Comparison of ENCODE assay signal across 7 mouse cellular contexts in the genomic region with DNA sequence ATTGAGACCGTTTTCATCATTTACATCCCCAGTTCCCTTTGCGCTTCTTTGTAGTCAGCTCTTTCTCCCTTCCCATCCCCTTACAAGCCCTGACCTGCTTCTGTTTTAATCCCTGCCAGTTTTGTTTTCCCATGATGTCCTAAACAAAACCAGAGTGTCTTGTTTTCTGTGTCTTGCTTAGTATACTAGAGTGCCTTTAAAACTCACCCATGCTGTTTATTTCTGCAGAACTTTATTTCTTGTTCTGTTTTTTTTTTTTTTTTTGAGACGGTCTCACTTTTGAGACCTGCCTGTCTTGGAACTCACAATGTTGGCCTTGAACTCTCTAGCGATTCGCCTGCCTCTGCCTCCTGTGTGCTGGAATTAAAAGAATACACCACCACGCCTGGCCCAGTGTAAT. TPM values are rescaled to one million over a fixed set of nuclear protein-coding genes. Genes with fewer than 3 reads are reported as not detected.
A peak's percentile ranks its signal among the peaks of the same experiment; 100 is the strongest.
DNase-seq lines count a peak whose midpoint lies in the region; ATAC-seq lines count a peak whose summit lies in the region.

No protein-coding gene starts in this region.

- peaks cover 13% of the 10 kb centered on the region for H3K4me1 ChIP-seq in lung, embryonic 16.5 days (replicated peaks; ENCODE audit: control insufficient read depth, insufficient read depth, low read length)
- peaks cover 11% of the 10 kb centered on the region; the same call in 1 of the 2 replicates for H3K4me1 ChIP-seq in embryonic facial prominence, embryonic 15.5 days
- peaks cover 8% of the 10 kb centered on the region for H3K4me1 ChIP-seq in limb, embryonic 11.5 days (ENCODE audit: control insufficient read depth, insufficient read depth, low read length)
- H3K4me1 ChIP-seq in stomach, embryonic 14.5 days (ENCODE audit: control insufficient read depth, insufficient read depth, low read length): peaks cover 8% of the 10 kb centered on the region; the same call in 1 of the 2 replicates

- peak overlapping the region; percentile 82 for H3K4me3 ChIP-seq in lung, embryonic 16.5 days (ENCODE audit: low read length)
- H3K4me3 ChIP-seq in embryonic facial prominence, embryonic 15.5 days (replicated peaks): peak overlapping the region; percentile 79
- peak overlapping the region; percentile 79 for H3K4me3 ChIP-seq in limb, embryonic 11.5 days (ENCODE audit: low read depth, low read length)
- peak overlapping the region; percentile 70 for H3K4me3 ChIP-seq in stomach, embryonic 14.5 days (ENCODE audit: low read depth, low read length)

- peak overlapping the region; percentile 89 for H3K9ac ChIP-seq in lung, embryonic 16.5 days (ENCODE audit: low read length)
- peak overlapping the region; percentile 53 for H3K9ac ChIP-seq in embryonic facial prominence, embryonic 15.5 days
- H3K9ac ChIP-seq in limb, embryonic 11.5 days (ENCODE audit: low read length): peak overlapping the region; percentile 85
- H3K9ac ChIP-seq in stomach, embryonic 14.5 days (replicated peaks; ENCODE audit: low read depth, low read length): peak overlapping the region; percentile 73

- no peaks in the 10 kb centered on the region for H3K27me3 ChIP-seq in lung, embryonic 16.5 days (ENCODE audit: control insufficient read depth, insufficient read depth, low read depth, low read length)
- H3K27me3 ChIP-seq in embryonic facial prominence, embryonic 15.5 days: no peaks in the 10 kb centered on the region
- H3K27me3 ChIP-seq in limb, embryonic 11.5 days (ENCODE audit: control insufficient read depth, insufficient read depth, low read length): no peaks in the 10 kb centered on the region
- no peaks in the 10 kb centered on the region for H3K27me3 ChIP-seq in stomach, embryonic 14.5 days (ENCODE audit: control insufficient read depth, insufficient read depth, low read length)

- ATAC-seq in lung, embryonic 16.5 days (ENCODE audit: low read depth): no peak
- ATAC-seq in embryonic facial prominence, embryonic 15.5 days (ENCODE audit: insufficient number of reproducible peaks, low FRiP score, low TSS enrichment, low read depth): no peak
- no peak for ATAC-seq in limb, embryonic 11.5 days (ENCODE audit: insufficient number of reproducible peaks, low FRiP score, low TSS enrichment, low read depth)
- no peak for ATAC-seq in stomach, embryonic 14.5 days (ENCODE audit: insufficient number of reproducible peaks, insufficient read depth, low FRiP score, low read depth)

- no peak for DNase-seq in lung, postnatal 4 days
- DNase-seq in limb, embryonic 11.5 days (ENCODE audit: low spot score): no peak
- DNase-seq in cerebellum, postnatal 14 days: no peak
- no peak for DNase-seq in thymus, adult 18-20 months

- H3K36me3 ChIP-seq in lung, embryonic 16.5 days (ENCODE audit: control insufficient read depth, insufficient read depth, low read length): peaks cover 3% of the 10 kb centered on the region; the same call in 1 of the 2 replicates
- no peaks in the 10 kb centered on the region for H3K36me3 ChIP-seq in embryonic facial prominence, embryonic 15.5 days
- H3K36me3 ChIP-seq in limb, embryonic 11.5 days (ENCODE audit: control insufficient read depth, insufficient read depth, low read length): peaks cover 4% of the 10 kb centered on the region
- peaks cover 6% of the 10 kb centered on the region for H3K36me3 ChIP-seq in stomach, embryonic 14.5 days (ENCODE audit: control insufficient read depth, insufficient read depth, low read length)

- peak overlapping the region; percentile 87 for H3K27ac ChIP-seq in lung, embryonic 16.5 days (ENCODE audit: low read length)
- peak overlapping the region; percentile 92 for H3K27ac ChIP-seq in embryonic facial prominence, embryonic 15.5 days (replicated peaks)
- H3K27ac ChIP-seq in limb, embryonic 11.5 days (replicated peaks; ENCODE audit: low read depth, low read length): peak overlapping the region; percentile 64; the same call in 1 of the 2 replicates
- H3K27ac ChIP-seq in stomach, embryonic 14.5 days (ENCODE audit: low read length): peak overlapping the region; percentile 84

- no peaks in the 10 kb centered on the region for H3K9me3 ChIP-seq in lung, embryonic 16.5 days (ENCODE audit: control insufficient read depth, low read length)
- no peaks in the 10 kb centered on the region for H3K9me3 ChIP-seq in embryonic facial prominence, embryonic 15.5 days (replicated peaks)
- no peaks in the 10 kb centered on the region for H3K9me3 ChIP-seq in limb, embryonic 11.5 days (ENCODE audit: control insufficient read depth, low read length)
- H3K9me3 ChIP-seq in stomach, embryonic 14.5 days (ENCODE audit: control insufficient read depth, low read depth, low read length): no peaks in the 10 kb centered on the region

- H3K4me2 ChIP-seq in lung, embryonic 16.5 days (ENCODE audit: low read depth, low read length): peak overlapping the region; percentile 86
- peak overlapping the region; percentile 69 for H3K4me2 ChIP-seq in embryonic facial prominence, embryonic 15.5 days (replicated peaks)
- H3K4me2 ChIP-seq in limb, embryonic 11.5 days (ENCODE audit: low read depth, severe bottlenecking): peak overlapping the region; percentile 52
- H3K4me2 ChIP-seq in stomach, embryonic 14.5 days (replicated peaks; ENCODE audit: low read depth, low read length): peak overlapping the region; percentile 60

- 11% methylated on average over 6 of the region's 6 CpGs for WGBS in lung, embryonic 16.5 days
- WGBS in embryonic facial prominence, embryonic 15.5 days: 9% methylated on average over 6 of the region's 6 CpGs
- 15% methylated on average over 6 of the region's 6 CpGs for WGBS in limb, embryonic 11.5 days
- 13% methylated on average over 6 of the region's 6 CpGs for WGBS in stomach, embryonic 14.5 days

RNA-seq across cellular contexts. Expression of a gene that starts 0.8 kb away (rescaled TPM):
- polyA plus RNA-seq in lung, embryonic 16.5 days (2015; fragmentation: Nextera tagmentation; extraction: Ambion mirVana): 47.1 and 47.4 TPM in 2 replicates
- polyA plus RNA-seq in embryonic facial prominence, embryonic 15.5 days (2015; fragmentation: Nextera tagmentation; extraction: Ambion mirVana): 37.7 and 38.8 TPM in 2 replicates
- polyA plus RNA-seq in limb, embryonic 11.5 days (2014; fragmentation: Nextera tagmentation; extraction: Ambion mirVana): 93.3 and 95.1 TPM in 2 replicates
- polyA plus RNA-seq in stomach, embryonic 14.5 days (2014; fragmentation: Nextera tagmentation; extraction: Ambion mirVana): 47.4 and 48.9 TPM in 2 replicates

RNA-seq across cellular contexts. Expression of a gene that starts 44.9 kb away (rescaled TPM):
- polyA plus RNA-seq in lung, embryonic 16.5 days (2015; fragmentation: Nextera tagmentation; extraction: Ambion mirVana): 12.1 and 13.4 TPM in 2 replicates
- polyA plus RNA-seq in embryonic facial prominence, embryonic 15.5 days (2015; fragmentation: Nextera tagmentation; extraction: Ambion mirVana): 10.6 and 10.8 TPM in 2 replicates
- 12.5 and 17.0 TPM in 2 replicates for polyA plus RNA-seq in limb, embryonic 11.5 days (2014; fragmentation: Nextera tagmentation; extraction: Ambion mirVana)
- polyA plus RNA-seq in stomach, embryonic 14.5 days (2014; fragmentation: Nextera tagmentation; extraction: Ambion mirVana): 19.0 and 20.1 TPM in 2 replicates
